Mouse (Mus musculus) heart, adult 2 months (tissue): ENCODE data around the gene Gins1.

Source experiments
- CTCF ChIP-seq: fragments of 200-600 bp; IDR thresholded peaks from 2 replicates; pipeline ENCODE4 v1.8.1; 2022; ENCODE audit warnings: antibody characterized with exemption, mild to moderate bottlenecking, moderate library complexity
- EP300 ChIP-seq: fragments of 200-500 bp; IDR thresholded peaks from 2 replicates; pipeline ENCODE4 v1.6.1; 2011; ENCODE audit warnings: low read depth, low read length, control low read depth; ENCODE audit not compliant: insufficient read depth
- POLR2A ChIP-seq: fragments of 200-500 bp; IDR thresholded peaks from 2 replicates; pipeline ENCODE4 v1.6.1; 2011; ENCODE audit warnings: mild to moderate bottlenecking, low read depth, low read length, control low read depth; ENCODE audit not compliant: insufficient read depth

GRCm38 (mm10) chr2:150964641-150965040 lies 59.4 kb downstream of the Gins1 start:
- no peak for TF ChIP-seq POLR2A
- TF ChIP-seq CTCF, result no peak
- TF ChIP-seq EP300, result no peak
